ENCODE assay signal across 8 mouse cellular contexts in the genomic region with DNA sequence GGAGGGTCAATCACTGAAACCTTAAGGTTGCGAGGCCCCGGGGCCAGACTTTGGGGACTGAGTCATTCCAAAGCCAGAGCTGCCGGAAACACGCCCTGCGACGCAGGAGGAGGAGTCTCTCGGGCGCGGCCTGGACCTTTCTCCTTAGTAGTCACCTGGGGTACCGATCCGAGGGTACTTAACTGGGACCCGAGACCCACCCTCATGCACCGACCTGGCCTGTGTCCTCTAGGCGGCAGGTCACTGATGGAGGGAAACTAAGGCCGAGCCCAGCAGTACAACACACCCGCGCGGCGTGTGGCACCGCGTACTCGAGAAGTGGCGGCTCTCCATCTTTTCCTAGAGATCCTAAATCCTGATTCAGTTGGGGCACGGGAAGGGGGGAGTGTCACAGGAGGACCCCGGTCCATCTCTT. TPM values are rescaled to one million over a fixed set of nuclear protein-coding genes. Genes with fewer than 3 reads are reported as not detected.
A peak's percentile ranks its signal among the peaks of the same experiment; 100 is the strongest.
DNase-seq lines count a peak whose midpoint lies in the region; ATAC-seq and TF ChIP-seq lines count a peak whose summit lies in the region.

No protein-coding gene starts in this region.

- peak overlapping the region; percentile 100 for H3K4me3 ChIP-seq in bone marrow, adult 2 months (replicated peaks; ENCODE audit: control insufficient read depth, low read depth, low read length)
- H3K4me3 ChIP-seq in heart, embryonic 14.5 days (ENCODE audit: control insufficient read depth in 1 of 2, insufficient read depth in 1 of 2, low read depth in 1 of 2, low read length in 2 of 2) = peak overlapping the region; percentile 67 to 87
- peak overlapping the region; percentile 90 for H3K4me3 ChIP-seq in liver, embryonic 16.5 days (ENCODE audit: low read depth, low read length)
- peak overlapping the region; percentile 63 for H3K4me3 ChIP-seq in olfactory bulb, adult 2 months (ENCODE audit: insufficient read depth, low read depth, low read length)

- H3K4me1 ChIP-seq in bone marrow, adult 2 months (ENCODE audit: control insufficient read depth, insufficient read depth, low read length) = peaks cover 1% of the 10 kb centered on the region; the same call in 1 of the 2 replicates
- peaks cover 13 to 15% of the 10 kb centered on the region in 2 experiments for H3K4me1 ChIP-seq in heart, embryonic 14.5 days (ENCODE audit: control insufficient read depth in 2 of 2, insufficient read depth in 2 of 2, low read length in 2 of 2)
- H3K4me1 ChIP-seq in liver, embryonic 16.5 days (ENCODE audit: control insufficient read depth, low read depth, low read length) = peaks cover 24% of the 10 kb centered on the region
- H3K4me1 ChIP-seq in olfactory bulb, adult 2 months (ENCODE audit: control insufficient read depth, insufficient read depth, low read length) = peaks cover 12% of the 10 kb centered on the region

- peak overlapping the region; percentile 86 for H3K9ac ChIP-seq in heart, embryonic 14.5 days (ENCODE audit: low read length)
- peak overlapping the region; percentile 75 for H3K9ac ChIP-seq in liver, embryonic 16.5 days (ENCODE audit: low read depth, low read length)

- H3K4me2 ChIP-seq in heart, embryonic 14.5 days (ENCODE audit: low read length) = peak overlapping the region; percentile 80
- H3K4me2 ChIP-seq in liver, embryonic 16.5 days (ENCODE audit: low read depth, low read length) = peak overlapping the region; percentile 69

- H3K9me3 ChIP-seq in heart, embryonic 14.5 days (ENCODE audit: control insufficient read depth, low read length) = 0 out of 2 replicates have a peak, but pooled peaks cover 4% of the 10 kb centered on the region
- no peaks in the 10 kb centered on the region for H3K9me3 ChIP-seq in liver, embryonic 16.5 days (replicated peaks; ENCODE audit: control insufficient read depth, low read length)

- peaks cover 14% of the 10 kb centered on the region for H3K36me3 ChIP-seq in heart, embryonic 14.5 days (ENCODE audit: control insufficient read depth, insufficient read depth, low read length)
- peaks cover 15% of the 10 kb centered on the region for H3K36me3 ChIP-seq in liver, embryonic 16.5 days (ENCODE audit: control insufficient read depth, insufficient read depth)

- under 1% methylated on average over 25 of the region's 25 CpGs for WGBS in bone marrow, adult 2 months
- WGBS in heart, embryonic 14.5 days = 0% methylated on average over 25 of the region's 25 CpGs
- under 1% methylated on average over 25 of the region's 25 CpGs for WGBS in liver, embryonic 16.5 days (ENCODE audit: insufficient replicate concordance)
- WGBS in olfactory bulb, adult 2 months = under 1% methylated on average over 25 of the region's 25 CpGs

- no peaks in the 10 kb centered on the region for H3K27me3 ChIP-seq in heart, embryonic 14.5 days (ENCODE audit: control insufficient read depth, insufficient read depth, low read length)
- H3K27me3 ChIP-seq in liver, embryonic 16.5 days (ENCODE audit: control insufficient read depth, insufficient read depth, low read depth, low read length) = no peaks in the 10 kb centered on the region

- ATAC-seq in erythroid progenitor cell, adult 5-6 weeks (replicated peaks; ENCODE audit: low FRiP score, poor library complexity, severe bottlenecking) = peak; percentile 70
- no peak for ATAC-seq in heart, embryonic 14.5 days (ENCODE audit: insufficient number of reproducible peaks, insufficient read depth, low FRiP score, low read depth)
- ATAC-seq in liver, embryonic 16.5 days (ENCODE audit: low read depth) = peak; percentile 27

- TF ChIP-seq POLR2A in bone marrow, adult 2 months (IDR thresholded peaks at IDR 0.05; ENCODE audit: borderline replicate concordance, control insufficient read depth, low read depth, low read length) = peak; percentile 35; the same call in 1 of the 2 replicates
- no peak; the same call in 1 of the 2 replicates for TF ChIP-seq POLR2A in olfactory bulb, adult 2 months (IDR thresholded peaks at IDR 0.05; ENCODE audit: insufficient read depth, low read depth, low read length)

- peak overlapping the region; percentile 96 for H3K27ac ChIP-seq in bone marrow, adult 2 months (ENCODE audit: control insufficient read depth, insufficient read depth, low read depth, low read length, poor library complexity)
- H3K27ac ChIP-seq in heart, embryonic 14.5 days (replicated peaks in 1 of 2; ENCODE audit: control insufficient read depth in 1 of 2, insufficient read depth in 1 of 2, low read depth in 2 of 2, low read length in 2 of 2) = peak overlapping the region; percentile 81 to 93
- H3K27ac ChIP-seq in liver, embryonic 16.5 days (ENCODE audit: low read length) = peak overlapping the region; percentile 98
- H3K27ac ChIP-seq in olfactory bulb, adult 2 months (ENCODE audit: insufficient read depth, low read depth, low read length) = peak overlapping the region; percentile 26; the same call in 1 of the 2 replicates

- peak; percentile 18 to 43 for DNase-seq in CD8-positive naive resting alpha-beta T cell, adult 2 months (ENCODE audit: low read depth in 2 of 2, low spot score in 2 of 2)
- peak; percentile 81 for DNase-seq in kidney, postnatal 10 days
- peak; percentile 70 for DNase-seq in thymus, postnatal 14 days

- TF ChIP-seq CTCF in bone marrow, adult 2 months (IDR thresholded peaks at IDR 0.05; ENCODE audit: control insufficient read depth, insufficient read depth, low read length) = no peak; the same call in 1 of the 2 replicates
- TF ChIP-seq CTCF in olfactory bulb, adult 2 months (IDR thresholded peaks at IDR 0.05; ENCODE audit: insufficient read depth, low read depth, low read length) = no peak

RNA-seq across cellular contexts. Expression of gene Txn1, which starts 0.7 kb away (rescaled TPM):
- polyA plus RNA-seq in bone marrow, adult 2 months (2011; ENCODE audit: insufficient read depth, insufficient read length, low replicate concordance, missing spikeins) = 103 and 173 TPM in 2 replicates
- 220 and 242 TPM in 2 replicates for total RNA-seq in erythroid progenitor cell, adult 5-6 weeks (2015; ENCODE audit: low replicate concordance)
- total RNA-seq in erythroid progenitor cell, adult 5-6 weeks (2017; ENCODE audit: low replicate concordance) = 87.3 and 98.4 TPM in 2 replicates
- polyA plus RNA-seq in heart, embryonic 14.5 days (2014; fragmentation: Nextera tagmentation; extraction: Ambion mirVana) = 299 and 325 TPM in 2 replicates
- 187 and 207 TPM in 2 replicates for polyA plus RNA-seq in liver, embryonic 16.5 days (2015; fragmentation: Nextera tagmentation; extraction: Ambion mirVana)
- polyA plus RNA-seq in olfactory bulb, adult 2 months (2012; ENCODE audit: insufficient read depth, insufficient read length, low replicate concordance, missing spikeins) = not detected in 2 replicates

RNA-seq across cellular contexts. Expression of gene D630039A03Rik, which starts 39.5 kb away (rescaled TPM):
- polyA plus RNA-seq in bone marrow, adult 2 months (2011; ENCODE audit: insufficient read depth, insufficient read length, low replicate concordance, missing spikeins) = 1.1 TPM in 1 of 2 replicates, not detected in the other
- not detected in 2 replicates for total RNA-seq in erythroid progenitor cell, adult 5-6 weeks (2015; ENCODE audit: low replicate concordance)
- not detected in 2 replicates for total RNA-seq in erythroid progenitor cell, adult 5-6 weeks (2017; ENCODE audit: low replicate concordance)
- polyA plus RNA-seq in heart, embryonic 14.5 days (2014; fragmentation: Nextera tagmentation; extraction: Ambion mirVana) = 0.07 and 0.20 TPM in 2 replicates
- polyA plus RNA-seq in liver, embryonic 16.5 days (2015; fragmentation: Nextera tagmentation; extraction: Ambion mirVana) = 0.16 and 0.27 TPM in 2 replicates
- not detected in 2 replicates for polyA plus RNA-seq in olfactory bulb, adult 2 months (2012; ENCODE audit: insufficient read depth, insufficient read length, low replicate concordance, missing spikeins)

RNA-seq across cellular contexts. Expression of gene Txndc8, which starts 53.4 kb away (rescaled TPM):
- not detected in 2 replicates for polyA plus RNA-seq in bone marrow, adult 2 months (2011; ENCODE audit: insufficient read depth, insufficient read length, low replicate concordance, missing spikeins)
- total RNA-seq in erythroid progenitor cell, adult 5-6 weeks (2015; ENCODE audit: low replicate concordance) = not detected in 2 replicates
- total RNA-seq in erythroid progenitor cell, adult 5-6 weeks (2017; ENCODE audit: low replicate concordance) = not detected in 2 replicates
- polyA plus RNA-seq in heart, embryonic 14.5 days (2014; fragmentation: Nextera tagmentation; extraction: Ambion mirVana) = not detected in 2 replicates
- polyA plus RNA-seq in liver, embryonic 16.5 days (2015; fragmentation: Nextera tagmentation; extraction: Ambion mirVana) = not detected in 2 replicates
- polyA plus RNA-seq in olfactory bulb, adult 2 months (2012; ENCODE audit: insufficient read depth, insufficient read length, low replicate concordance, missing spikeins) = not detected in 2 replicates

Comparison
In these comparisons a context has a peak if more than half of its experiments do, and no peak if none do; other contexts are left out.
1. DNase-seq: peak in every context shown above with its lines; median percentile 81 in kidney, postnatal 10 days; 70 in thymus, postnatal 14 days; 30 in CD8-positive naive resting alpha-beta T cell, adult 2 months.
2. H3K27ac ChIP-seq: peak in every context shown above with its lines; median percentile 98 in liver, embryonic 16.5 days; 96 in bone marrow, adult 2 months; 87 in heart, embryonic 14.5 days; 26 in olfactory bulb, adult 2 months.